In genomic region chr7:122701751-122702150, GRCm38 (mm10) we compare ENCODE assay signal across 15 mouse cellular contexts. TPM values are rescaled to one million over a fixed set of nuclear protein-coding genes. Genes with fewer than 3 reads are reported as not detected.
DNase-seq lines count a peak whose midpoint lies in the region; ATAC-seq lines count a peak whose summit lies in the region.
"Had no signal": no experiment of that assay in that cellular context is flagged by ENCODE, and none has a peak within 500 bp of the region (broad histone marks: within the 10 kb centered on the region; RNA-seq: fewer than 3 reads in every experiment).

No protein-coding gene starts in this region.

- 67% methylated on average over 5 of the region's 5 CpGs for WGBS in forebrain, embryonic 14.5 days
- WGBS in forebrain, embryonic 16.5 days, result 59% methylated on average over 5 of the region's 5 CpGs
- 85% methylated on average over 5 of the region's 5 CpGs for WGBS in midbrain, embryonic 11.5 days
- WGBS in midbrain, embryonic 15.5 days, result 85% methylated on average over 5 of the region's 5 CpGs
- WGBS in kidney, embryonic 16.5 days, result 71% methylated on average over 5 of the region's 5 CpGs

- no peak overlapping the region for H3K4me3 ChIP-seq in forebrain, embryonic 14.5 days (ENCODE audit: low read depth, low read length)
- H3K4me3 ChIP-seq in forebrain, embryonic 16.5 days (replicated peaks; ENCODE audit: low read length), result no peak overlapping the region
- H3K4me3 ChIP-seq in midbrain, embryonic 11.5 days (ENCODE audit: low read depth, low read length), result no peak overlapping the region
- H3K4me3 ChIP-seq in midbrain, embryonic 15.5 days, result no peak overlapping the region
- H3K4me3 ChIP-seq in kidney, embryonic 16.5 days (ENCODE audit: low read length), result no peak overlapping the region
- H3K4me3 ChIP-seq: forebrain, embryonic 15.5 days; heart, embryonic 12.5 days; limb, embryonic 15.5 days; midbrain, embryonic 13.5 days had no signal

- no peak overlapping the region for H3K4me2 ChIP-seq in forebrain, embryonic 14.5 days (ENCODE audit: low read length)
- no peak overlapping the region for H3K4me2 ChIP-seq in forebrain, embryonic 16.5 days (ENCODE audit: low read length)
- H3K4me2 ChIP-seq in midbrain, embryonic 11.5 days, result no peak overlapping the region
- H3K4me2 ChIP-seq in midbrain, embryonic 15.5 days, result no peak overlapping the region
- H3K4me2 ChIP-seq in kidney, embryonic 16.5 days (replicated peaks; ENCODE audit: low read depth, low read length), result no peak overlapping the region
- H3K4me2 ChIP-seq: forebrain, embryonic 15.5 days; heart, embryonic 12.5 days; limb, embryonic 15.5 days; midbrain, embryonic 13.5 days had no signal

- no peak overlapping the region for H3K27ac ChIP-seq in forebrain, embryonic 14.5 days (ENCODE audit: low read depth, low read length)
- no peak overlapping the region for H3K27ac ChIP-seq in forebrain, embryonic 16.5 days (ENCODE audit: low read length)
- no peak overlapping the region for H3K27ac ChIP-seq in midbrain, embryonic 11.5 days (ENCODE audit: low read depth, low read length)
- no peak overlapping the region for H3K27ac ChIP-seq in midbrain, embryonic 15.5 days
- no peak overlapping the region for H3K27ac ChIP-seq in kidney, embryonic 16.5 days (ENCODE audit: low read length)
- H3K27ac ChIP-seq: forebrain, embryonic 15.5 days; kidney, postnatal 0 days; limb, embryonic 15.5 days; midbrain, embryonic 13.5 days; stomach, postnatal 0 days had no signal

- H3K4me1 ChIP-seq in forebrain, embryonic 14.5 days (ENCODE audit: control insufficient read depth, insufficient read depth, low read length), result no peaks in the 10 kb centered on the region
- H3K4me1 ChIP-seq in forebrain, embryonic 16.5 days (replicated peaks; ENCODE audit: control insufficient read depth, insufficient read depth, low read length), result no peaks in the 10 kb centered on the region
- H3K4me1 ChIP-seq in midbrain, embryonic 11.5 days (ENCODE audit: control insufficient read depth, insufficient read depth, low read length), result no peaks in the 10 kb centered on the region
- H3K4me1 ChIP-seq in midbrain, embryonic 15.5 days, result peaks cover 4% of the 10 kb centered on the region; the same call in 1 of the 2 replicates
- no peaks in the 10 kb centered on the region for H3K4me1 ChIP-seq in kidney, embryonic 16.5 days (ENCODE audit: insufficient read depth, low read length)
- H3K4me1 ChIP-seq: forebrain, embryonic 15.5 days; heart, embryonic 12.5 days; limb, embryonic 15.5 days had no signal

- H3K9ac ChIP-seq in forebrain, embryonic 14.5 days (ENCODE audit: low read length), result no peak overlapping the region
- H3K9ac ChIP-seq in forebrain, embryonic 16.5 days (replicated peaks; ENCODE audit: low read depth, low read length), result no peak overlapping the region
- no peak overlapping the region for H3K9ac ChIP-seq in midbrain, embryonic 11.5 days (ENCODE audit: low read length)
- H3K9ac ChIP-seq in midbrain, embryonic 15.5 days, result no peak overlapping the region
- H3K9ac ChIP-seq in kidney, embryonic 16.5 days (replicated peaks; ENCODE audit: low read length), result no peak overlapping the region
- H3K9ac ChIP-seq: forebrain, embryonic 15.5 days; heart, embryonic 12.5 days; limb, embryonic 15.5 days; midbrain, embryonic 13.5 days had no signal

- no peaks in the 10 kb centered on the region for H3K9me3 ChIP-seq in forebrain, embryonic 14.5 days (replicated peaks; ENCODE audit: control insufficient read depth, low read length)
- no peaks in the 10 kb centered on the region for H3K9me3 ChIP-seq in forebrain, embryonic 16.5 days (ENCODE audit: control insufficient read depth, low read length)
- no peaks in the 10 kb centered on the region for H3K9me3 ChIP-seq in midbrain, embryonic 11.5 days (ENCODE audit: control insufficient read depth, low read length)
- H3K9me3 ChIP-seq in midbrain, embryonic 15.5 days, result no peaks in the 10 kb centered on the region
- no peaks in the 10 kb centered on the region for H3K9me3 ChIP-seq in kidney, embryonic 16.5 days (ENCODE audit: low read length)
- H3K9me3 ChIP-seq: forebrain, embryonic 15.5 days; heart, embryonic 12.5 days; limb, embryonic 15.5 days; midbrain, embryonic 13.5 days had no signal

- peak; percentile 10 for DNase-seq in forebrain, embryonic 14.5 days (ENCODE audit: low spot score)
- peak; percentile 23 for DNase-seq in midbrain, embryonic 11.5 days (ENCODE audit: low spot score, missing footprints)
- DNase-seq in left cerebral cortex, adult 9 months (ENCODE audit: low spot score in 2 of 2), result peak; percentile 32 to 63
- DNase-seq in right cerebral cortex, postnatal 36 days (ENCODE audit: low spot score in 2 of 2), result peak; percentile 39 to 68
- DNase-seq in thymus, postnatal 4 days, result no peak

- H3K27me3 ChIP-seq in forebrain, embryonic 14.5 days (replicated peaks; ENCODE audit: control insufficient read depth, insufficient read depth, low read length), result no peaks in the 10 kb centered on the region
- no peaks in the 10 kb centered on the region for H3K27me3 ChIP-seq in forebrain, embryonic 16.5 days (replicated peaks; ENCODE audit: control insufficient read depth, insufficient read depth, low read length)
- H3K27me3 ChIP-seq in midbrain, embryonic 11.5 days (ENCODE audit: control insufficient read depth, insufficient read depth, low read length), result no peaks in the 10 kb centered on the region
- no peaks in the 10 kb centered on the region for H3K27me3 ChIP-seq in midbrain, embryonic 15.5 days (replicated peaks)
- no peaks in the 10 kb centered on the region for H3K27me3 ChIP-seq in kidney, embryonic 16.5 days (ENCODE audit: insufficient read depth, low read length)
- H3K27me3 ChIP-seq: forebrain, embryonic 15.5 days; heart, embryonic 12.5 days; limb, embryonic 15.5 days; midbrain, embryonic 13.5 days had no signal

- H3K36me3 ChIP-seq in forebrain, embryonic 14.5 days (ENCODE audit: control insufficient read depth, insufficient read depth, low read length), result no peaks in the 10 kb centered on the region
- no peaks in the 10 kb centered on the region for H3K36me3 ChIP-seq in forebrain, embryonic 16.5 days (ENCODE audit: control insufficient read depth, insufficient read depth)
- no peaks in the 10 kb centered on the region for H3K36me3 ChIP-seq in midbrain, embryonic 11.5 days (ENCODE audit: control insufficient read depth, insufficient read depth, low read length)
- H3K36me3 ChIP-seq in midbrain, embryonic 15.5 days (replicated peaks), result no peaks in the 10 kb centered on the region
- H3K36me3 ChIP-seq in kidney, embryonic 16.5 days (ENCODE audit: insufficient read depth, low read length), result no peaks in the 10 kb centered on the region
- H3K36me3 ChIP-seq: forebrain, embryonic 15.5 days; G1E; heart, embryonic 12.5 days; limb, embryonic 15.5 days; midbrain, embryonic 13.5 days had no signal

- no peak for ATAC-seq in forebrain, embryonic 14.5 days
- ATAC-seq in forebrain, embryonic 16.5 days, result no peak
- ATAC-seq in midbrain, embryonic 11.5 days (ENCODE audit: low FRiP score), result no peak
- no peak for ATAC-seq in midbrain, embryonic 15.5 days (replicated peaks)
- no peak for ATAC-seq in kidney, embryonic 16.5 days (ENCODE audit: low FRiP score, low TSS enrichment)
- ATAC-seq: forebrain, embryonic 15.5 days; midbrain, embryonic 13.5 days had no signal

RNA-seq across cellular contexts. Expression of gene Cacng3, which starts 31.5 kb away (rescaled TPM):
- 5.1 and 7.4 TPM in 2 replicates for polyA plus RNA-seq in forebrain, embryonic 14.5 days (2014; fragmentation: Nextera tagmentation; extraction: Ambion mirVana)
- 12.8 TPM in 2 replicates for polyA plus RNA-seq in forebrain, embryonic 16.5 days (2015; fragmentation: Nextera tagmentation; extraction: Ambion mirVana)
- polyA plus RNA-seq in midbrain, embryonic 11.5 days (2014; fragmentation: Nextera tagmentation; extraction: Ambion mirVana), result 2.4 and 2.6 TPM in 2 replicates
- polyA plus RNA-seq in midbrain, embryonic 15.5 days (2015; fragmentation: Nextera tagmentation; extraction: Ambion mirVana), result 24.6 and 24.7 TPM in 2 replicates
- 0.35 and 0.92 TPM in 2 replicates for polyA plus RNA-seq in kidney, embryonic 16.5 days (2015; fragmentation: Nextera tagmentation; extraction: Ambion mirVana)
- polyA plus RNA-seq: G1E; heart, embryonic 12.5 days; kidney, postnatal 0 days had no signal
